Mouse (Mus musculus): ENCODE results near the gene Fign.

GRCm38 (mm10) chr2:64078551-64078950 lies 19.3 kb downstream of the Fign start:
- TF ChIP-seq CTCF (IDR thresholded peaks at IDR 0.05; ENCODE audit: low read depth) (no peak), EP300 (optimal IDR thresholded peaks at IDR 0.05) (no peak)

Measured in stomach, postnatal 0 days (tissue).